Mouse (Mus musculus) stomach, embryonic 14.5 days (tissue): ENCODE results near the gene Chp2. TPM values are rescaled to one million over a fixed set of nuclear protein-coding genes. Genes with fewer than 3 reads are reported as not detected.

Experiments
- ATAC-seq: fragments of 200-750 bp; cut with Nextera tagmentation; 2 replicates; pipeline ENCODE4 v1.8.0; 2017; ENCODE audit warnings: low read depth, moderate TSS enrichment; ENCODE audit not compliant: insufficient number of reproducible peaks, insufficient read depth, low FRiP score
- H3K27ac ChIP-seq: fragments of 300-500 bp; sonication (generic); 2 replicates; pipeline ENCODE4 v1.5.1; 2014; ENCODE audit warnings: mild to moderate bottlenecking, low read length, moderate library complexity, mixed read lengths
- H3K27me3 ChIP-seq: fragments of 300-500 bp; sonication (generic); 2 replicates; pipeline ENCODE4 v1.6.1; 2014; ENCODE audit warnings: low read length, control low read depth, mixed read lengths; ENCODE audit not compliant: control insufficient read depth, insufficient read depth
- H3K36me3 ChIP-seq: fragments of 300-500 bp; sonication (generic); 2 replicates; pipeline ENCODE4 v1.6.1; 2014; ENCODE audit warnings: mild to moderate bottlenecking, control low read depth, low read length, moderate library complexity, mixed read lengths; ENCODE audit not compliant: control insufficient read depth, insufficient read depth
- H3K4me1 ChIP-seq: fragments of 300-500 bp; sonication (generic); 2 replicates; pipeline ENCODE4 v1.6.1; 2014; ENCODE audit warnings: low read length, control low read depth, mixed read lengths; ENCODE audit not compliant: control insufficient read depth, insufficient read depth
- H3K4me2 ChIP-seq: fragments of 300-500 bp; sonication (generic); replicated peaks from 2 replicates; pipeline ENCODE4 v1.6.1; 2014; ENCODE audit warnings: low read depth, low read length, control low read depth
- H3K4me3 ChIP-seq: fragments of 300-500 bp; sonication (generic); 2 replicates; pipeline ENCODE4 v1.5.1; 2014; ENCODE audit warnings: low read depth, low read length, control low read depth
- H3K9ac ChIP-seq: fragments of 300-500 bp; sonication (generic); replicated peaks from 2 replicates; pipeline ENCODE4 v1.6.1; 2014; ENCODE audit warnings: low read depth, mild to moderate bottlenecking, control low read depth, low read length, moderate library complexity, mixed read lengths
- H3K9me3 ChIP-seq: fragments of 300-500 bp; sonication (generic); 2 replicates; pipeline ENCODE4 v1.6.1; 2016; ENCODE audit warnings: low read depth, low read length, control low read depth; ENCODE audit not compliant: control insufficient read depth
- WGBS: fragments of 180-500 bp; shearing (Covaris S2); extraction: QIAGEN DNeasy Blood & Tissue Kit; methylation state at CpG from one replicate; pipeline ENCODE4 v1.1.7; 2014; 5-methylcytosine and 5-hydroxymethylcytosine counted together
- polyA plus RNA-seq: library from polyadenylated mRNA; unstranded; fragments of >200 nt; fragmentation: Nextera tagmentation; extraction: Ambion mirVana; gene quantifications from 2 replicates; pipeline ENCODE4 v1.2.1, GENCODE M21; 2014

The Chp2 gene
- polyA plus RNA-seq, 1 experiment from 2014 or later, result not detected

- H3K27ac ChIP-seq, result no peak overlapping the region
- no peaks in the 10 kb centered on the region for H3K27me3 ChIP-seq
- H3K4me1 ChIP-seq, result no peaks in the 10 kb centered on the region
- H3K9ac ChIP-seq, result no peak overlapping the region
- H3K9me3 ChIP-seq, result no peaks in the 10 kb centered on the region
- H3K4me3 ChIP-seq, result no peak overlapping the region
- no peak overlapping the region for H3K4me2 ChIP-seq
- H3K36me3 ChIP-seq, result no peaks in the 10 kb centered on the region
- no peak for ATAC-seq
- 70% methylated on average over 2 of the region's 2 CpGs for WGBS
Measured at GRCm38 (mm10) chr7:122272334-122272733, 53.0 kb downstream of the Chp2 start.

Other genes with a start within 250 kb of the Chp2 start
- gene Cog7, start 237.8 kb upstream of the Chp2 start, polyA plus RNA-seq, result 20.5 and 22.5 TPM in 2 replicates
- gene Gga2, start 198.3 kb upstream of the Chp2 start, polyA plus RNA-seq, result 48.2 and 57.7 TPM in 2 replicates
- 77.5 and 86.2 TPM in 2 replicates for gene Ubfd1, start 152.3 kb upstream of the Chp2 start, polyA plus RNA-seq
- gene Ears2, start 152.2 kb upstream of the Chp2 start, polyA plus RNA-seq, result 17.9 and 18.7 TPM in 2 replicates
- gene Ndufab1, start 117.6 kb upstream of the Chp2 start, polyA plus RNA-seq, result 623 and 627 TPM in 2 replicates
- gene Palb2, start 86.5 kb upstream of the Chp2 start, polyA plus RNA-seq, result 19.9 and 20.0 TPM in 2 replicates
- gene Dctn5, start 86.5 kb upstream of the Chp2 start, polyA plus RNA-seq, result 129 and 133 TPM in 2 replicates
- gene Plk1, start 60.1 kb upstream of the Chp2 start, polyA plus RNA-seq, result 91.2 and 92.3 TPM in 2 replicates
- 12.8 and 13.3 TPM in 2 replicates for gene Ern2, start 33.3 kb upstream of the Chp2 start, polyA plus RNA-seq
- 18.3 and 18.4 TPM in 2 replicates for gene Prkcb, start 69.3 kb downstream of the Chp2 start, polyA plus RNA-seq